ENCODE assay signal across 26 mouse cellular contexts in genomic region chr10:60564136-60564535, GRCm38 (mm10).
DNase-seq lines count a peak whose midpoint lies in the region; ATAC-seq and TF ChIP-seq lines count a peak whose summit lies in the region.
"Had no signal": no experiment of that assay in that cellular context is flagged by ENCODE, and none has a peak within 500 bp of the region (broad histone marks: within the 10 kb centered on the region; RNA-seq: fewer than 3 reads in every experiment).

No protein-coding gene starts in this region.

- no peak overlapping the region for H3K4me2 ChIP-seq in hindbrain, embryonic 16.5 days (ENCODE audit: low read length)
- H3K4me2 ChIP-seq in hindbrain, embryonic 11.5 days (replicated peaks; ENCODE audit: low read depth, low read length), result no peak overlapping the region
- no peak overlapping the region for H3K4me2 ChIP-seq in midbrain, postnatal 0 days (ENCODE audit: low read depth, low read length, poor library complexity, severe bottlenecking)
- H3K4me2 ChIP-seq in midbrain, embryonic 14.5 days (ENCODE audit: low read length), result no peak overlapping the region
- H3K4me2 ChIP-seq: hindbrain, embryonic 13.5 days; kidney, embryonic 15.5 days; liver, embryonic 15.5 days; lung, embryonic 14.5 days; midbrain, embryonic 15.5 days; neural tube, embryonic 12.5 days had no signal

- TF ChIP-seq CTCF in midbrain, postnatal 0 days (IDR thresholded peaks at IDR 0.05), result no peak

- H3K4me3 ChIP-seq in hindbrain, embryonic 16.5 days (ENCODE audit: low read length), result no peak overlapping the region
- no peak overlapping the region for H3K4me3 ChIP-seq in hindbrain, embryonic 11.5 days (ENCODE audit: low read depth, low read length)
- H3K4me3 ChIP-seq in midbrain, postnatal 0 days (ENCODE audit: low read depth, low read length), result no peak overlapping the region
- H3K4me3 ChIP-seq in midbrain, embryonic 14.5 days (replicated peaks; ENCODE audit: low read depth, low read length), result no peak overlapping the region
- H3K4me3 ChIP-seq: hindbrain, embryonic 13.5 days; kidney, embryonic 15.5 days; liver, embryonic 15.5 days; midbrain, embryonic 15.5 days; neural tube, embryonic 12.5 days had no signal

- peaks cover 6% of the 10 kb centered on the region; the same call in 1 of the 2 replicates for H3K27me3 ChIP-seq in hindbrain, embryonic 16.5 days (replicated peaks; ENCODE audit: control insufficient read depth, insufficient read depth, low read length)
- H3K27me3 ChIP-seq in hindbrain, embryonic 11.5 days (ENCODE audit: control insufficient read depth, insufficient read depth, low read length), result no peaks in the 10 kb centered on the region
- H3K27me3 ChIP-seq in midbrain, postnatal 0 days (ENCODE audit: insufficient read depth, low read length), result no peaks in the 10 kb centered on the region
- H3K27me3 ChIP-seq in midbrain, embryonic 14.5 days (ENCODE audit: control insufficient read depth, insufficient read depth, low read length), result no peaks in the 10 kb centered on the region

- no peak for DNase-seq in hindbrain, embryonic 11.5 days (ENCODE audit: low spot score)
- peak; percentile 65 for DNase-seq in midbrain, postnatal 0 days (ENCODE audit: low spot score)
- no peak for DNase-seq in midbrain, embryonic 14.5 days
- peak; percentile 88 for DNase-seq in Muller cell, postnatal 12 days (ENCODE audit: inconsistent ontology term)
- peak; percentile 3 for DNase-seq in brain, adult 2 months (ENCODE audit: low read depth, low spot score)
- DNase-seq in embryo, embryonic 11 days, result no peak
- DNase-seq: adrenal gland, postnatal 25 days; gastrocnemius, postnatal 36 days; heart, adult 18-20 months; heart, postnatal 14 days; kidney, adult 11 months; kidney, postnatal 25 days; lung, embryonic 14.5 days; lung, postnatal 14 days; retina, postnatal 1 day; spleen, adult 18-20 months; thymus, postnatal 25 days had no signal

- 72% methylated on average over 6 of the region's 6 CpGs for WGBS in hindbrain, embryonic 16.5 days
- 86% methylated on average over 6 of the region's 6 CpGs for WGBS in hindbrain, embryonic 11.5 days
- 72% methylated on average over 6 of the region's 6 CpGs for WGBS in midbrain, postnatal 0 days
- 78% methylated on average over 6 of the region's 6 CpGs for WGBS in midbrain, embryonic 14.5 days

- no peaks in the 10 kb centered on the region for H3K9me3 ChIP-seq in hindbrain, embryonic 16.5 days (ENCODE audit: control insufficient read depth, low read length)
- no peaks in the 10 kb centered on the region for H3K9me3 ChIP-seq in hindbrain, embryonic 11.5 days (ENCODE audit: control insufficient read depth, low read length)
- H3K9me3 ChIP-seq in midbrain, postnatal 0 days (ENCODE audit: low read length), result no peaks in the 10 kb centered on the region
- H3K9me3 ChIP-seq in midbrain, embryonic 14.5 days (ENCODE audit: control insufficient read depth, low read length), result no peaks in the 10 kb centered on the region
- H3K9me3 ChIP-seq: hindbrain, embryonic 13.5 days; kidney, embryonic 15.5 days; liver, embryonic 15.5 days; midbrain, embryonic 15.5 days; neural tube, embryonic 12.5 days had no signal

- peak; percentile 56; the same call in 1 of the 2 replicates for ATAC-seq in hindbrain, embryonic 16.5 days
- no peak for ATAC-seq in hindbrain, embryonic 11.5 days (ENCODE audit: low FRiP score)
- no peak for ATAC-seq in midbrain, postnatal 0 days (ENCODE audit: low FRiP score)
- ATAC-seq in midbrain, embryonic 14.5 days (ENCODE audit: low FRiP score, low TSS enrichment), result no peak
- ATAC-seq: forebrain, embryonic 14.5 days; inflammation-experienced regulatory T-cells, adult 6 months; midbrain, embryonic 15.5 days had no signal

- no peak overlapping the region for H3K9ac ChIP-seq in hindbrain, embryonic 16.5 days (ENCODE audit: low read depth, low read length)
- H3K9ac ChIP-seq in hindbrain, embryonic 11.5 days (ENCODE audit: low read depth, low read length), result no peak overlapping the region
- no peak overlapping the region for H3K9ac ChIP-seq in midbrain, postnatal 0 days (replicated peaks; ENCODE audit: low read length, poor library complexity, severe bottlenecking)
- H3K9ac ChIP-seq in midbrain, embryonic 14.5 days (replicated peaks; ENCODE audit: low read length), result no peak overlapping the region
- H3K9ac ChIP-seq: hindbrain, embryonic 13.5 days; kidney, embryonic 15.5 days; liver, embryonic 15.5 days; lung, embryonic 14.5 days; midbrain, embryonic 15.5 days; neural tube, embryonic 12.5 days had no signal

- H3K36me3 ChIP-seq in hindbrain, embryonic 16.5 days (ENCODE audit: control insufficient read depth, insufficient read depth, low read length), result no peaks in the 10 kb centered on the region
- no peaks in the 10 kb centered on the region for H3K36me3 ChIP-seq in hindbrain, embryonic 11.5 days (ENCODE audit: control insufficient read depth, insufficient read depth, low read length)
- H3K36me3 ChIP-seq in midbrain, postnatal 0 days (ENCODE audit: insufficient read depth, low read length), result no peaks in the 10 kb centered on the region
- H3K36me3 ChIP-seq in midbrain, embryonic 14.5 days (ENCODE audit: control insufficient read depth, insufficient read depth, low read length), result no peaks in the 10 kb centered on the region
- H3K36me3 ChIP-seq: G1E; hindbrain, embryonic 13.5 days; kidney, embryonic 15.5 days; liver, embryonic 15.5 days; midbrain, embryonic 15.5 days; neural tube, embryonic 12.5 days had no signal

- peaks cover 8% of the 10 kb centered on the region for H3K4me1 ChIP-seq in hindbrain, embryonic 16.5 days (ENCODE audit: control insufficient read depth, insufficient read depth, low read depth, low read length)
- H3K4me1 ChIP-seq in hindbrain, embryonic 11.5 days (replicated peaks; ENCODE audit: control insufficient read depth, insufficient read depth, low read length), result peaks cover 3% of the 10 kb centered on the region; the same call in 1 of the 2 replicates
- H3K4me1 ChIP-seq in midbrain, postnatal 0 days (ENCODE audit: insufficient read depth, low read length), result no peaks in the 10 kb centered on the region
- peaks cover 8% of the 10 kb centered on the region; the same call in 1 of the 2 replicates for H3K4me1 ChIP-seq in midbrain, embryonic 14.5 days (ENCODE audit: control insufficient read depth, insufficient read depth, low read length)

- no peak overlapping the region for H3K27ac ChIP-seq in hindbrain, embryonic 16.5 days (ENCODE audit: low read depth, low read length)
- no peak overlapping the region for H3K27ac ChIP-seq in hindbrain, embryonic 11.5 days (ENCODE audit: low read depth, low read length)
- H3K27ac ChIP-seq in midbrain, postnatal 0 days (ENCODE audit: low read depth, low read length), result no peak overlapping the region
- no peak overlapping the region for H3K27ac ChIP-seq in midbrain, embryonic 14.5 days (replicated peaks; ENCODE audit: low read depth, low read length)
- H3K27ac ChIP-seq: hindbrain, embryonic 13.5 days; kidney, embryonic 15.5 days; liver, embryonic 15.5 days; midbrain, embryonic 15.5 days; neural tube, embryonic 12.5 days had no signal

Comparison
In these comparisons a context has a peak if more than half of its experiments do, and no peak if none do; other contexts are left out.
1. DNase-seq: peak in midbrain, postnatal 0 days (single experiment), Muller cell, postnatal 12 days (single experiment) and brain, adult 2 months (single experiment); none in hindbrain, embryonic 11.5 days (single experiment), midbrain, embryonic 14.5 days (single experiment) and embryo, embryonic 11 days (single experiment).